Mouse (Mus musculus): Measurements from ENCODE around the gene Dok5. TPM values are rescaled to one million over a fixed set of nuclear protein-coding genes. Genes with fewer than 3 reads are reported as not detected.

The Dok5 gene
- total RNA-seq, 1 experiment from 2014 or later = not detected

- no peak for ATAC-seq (replicated peaks in 1 of 2; ENCODE audit: insufficient read depth in 1 of 2, low FRiP score in 2 of 2, low TSS enrichment in 1 of 2, low read depth in 1 of 2, poor library complexity in 2 of 2, severe bottlenecking in 2 of 2)
Measured at GRCm38 (mm10) chr2:170871469-170871868, 139.9 kb downstream of the Dok5 start.

- ATAC-seq (replicated peaks in 1 of 2; ENCODE audit: insufficient read depth in 1 of 2, low FRiP score in 2 of 2, low TSS enrichment in 1 of 2, low read depth in 1 of 2, poor library complexity in 2 of 2, severe bottlenecking in 2 of 2) = peak; percentile 30 to 50; a peak in 1 of 4 replicates
Measured at GRCm38 (mm10) chr2:170873382-170873781, 141.8 kb downstream of the Dok5 start.

GRCm38 (mm10) chr2:170877515-170877914 is 145.9 kb downstream of the Dok5 start:
- ATAC-seq (replicated peaks in 1 of 2; ENCODE audit: insufficient read depth in 1 of 2, low FRiP score in 2 of 2, low TSS enrichment in 1 of 2, low read depth in 1 of 2, poor library complexity in 2 of 2, severe bottlenecking in 2 of 2) = peak; percentile 79 to 81

DNA sequence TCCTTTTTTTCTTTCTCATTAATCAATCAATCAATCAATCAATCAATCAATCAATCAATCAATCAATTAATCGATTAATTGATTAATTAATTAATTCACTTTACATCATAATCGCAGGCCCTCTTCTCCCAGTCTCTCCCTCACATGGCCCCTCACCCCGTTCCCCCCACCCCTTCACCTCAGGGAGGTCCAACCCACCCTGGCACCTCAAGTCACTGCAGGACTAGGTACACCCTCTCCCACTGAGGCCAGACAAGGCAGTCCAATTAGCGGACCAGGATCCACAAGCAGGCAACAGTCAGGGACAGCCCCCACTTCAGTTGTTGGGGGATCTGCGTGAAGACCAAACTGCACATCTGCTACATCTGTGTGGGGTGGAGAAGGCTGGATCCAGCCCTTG is 146.3 kb downstream of the Dok5 start:
- no peak for ATAC-seq (replicated peaks in 1 of 2; ENCODE audit: insufficient read depth in 1 of 2, low FRiP score in 2 of 2, low TSS enrichment in 1 of 2, low read depth in 1 of 2, poor library complexity in 2 of 2, severe bottlenecking in 2 of 2)

DNA sequence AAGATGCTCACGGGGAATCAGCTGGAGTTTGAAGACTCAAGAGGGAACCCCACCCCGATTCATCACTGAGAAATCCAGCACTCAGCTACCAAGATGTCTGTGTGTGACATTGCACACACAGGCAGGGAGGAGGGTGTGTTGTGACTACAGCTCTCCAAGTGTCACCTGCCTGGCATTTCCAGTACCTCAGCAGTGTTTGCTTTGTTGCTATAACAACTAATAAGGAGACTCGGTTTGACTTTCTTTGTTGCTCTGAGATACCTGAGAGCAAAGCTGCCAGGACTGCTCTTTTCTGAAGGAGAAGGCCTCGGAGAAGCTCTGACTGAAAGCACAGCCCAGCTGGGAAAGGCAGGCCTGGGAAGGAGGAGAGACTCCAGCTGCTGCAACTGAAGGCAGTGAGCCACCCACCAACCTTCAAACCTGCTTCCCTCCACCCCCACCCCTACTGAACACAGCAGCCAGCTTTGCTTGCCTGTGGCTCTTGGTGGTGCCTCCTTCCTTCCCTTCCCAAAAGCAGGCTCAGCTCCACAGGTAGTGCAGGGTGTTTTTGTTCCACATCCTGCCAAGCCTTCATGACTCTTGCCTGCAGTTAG is 152.7 kb downstream of the Dok5 start:
- ATAC-seq (replicated peaks in 1 of 2; ENCODE audit: insufficient read depth in 1 of 2, low FRiP score in 2 of 2, low TSS enrichment in 1 of 2, low read depth in 1 of 2, poor library complexity in 2 of 2, severe bottlenecking in 2 of 2) = no peak

DNA sequence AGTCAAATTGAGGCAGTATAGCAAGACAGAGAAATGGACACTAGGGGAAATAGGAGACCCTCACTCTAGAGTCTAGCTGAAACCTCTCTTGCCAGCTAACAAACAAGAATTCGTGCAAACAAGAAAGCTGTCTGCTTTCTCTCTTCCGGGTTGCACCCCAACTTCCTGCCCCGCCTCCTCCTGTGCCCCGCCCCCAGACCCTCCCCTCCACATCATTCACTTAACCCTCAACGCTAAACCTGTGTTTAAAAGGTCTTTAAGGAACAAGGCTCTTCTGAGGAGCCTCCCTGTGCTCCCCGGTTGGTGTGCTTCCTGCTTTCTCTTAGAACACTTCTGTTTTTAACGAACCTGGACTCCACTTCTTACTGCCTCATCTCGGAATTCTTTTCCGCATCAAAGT is 156.4 kb downstream of the Dok5 start:
- ATAC-seq (replicated peaks in 1 of 2; ENCODE audit: insufficient read depth in 1 of 2, low FRiP score in 2 of 2, low TSS enrichment in 1 of 2, low read depth in 1 of 2, poor library complexity in 2 of 2, severe bottlenecking in 2 of 2) = peak; percentile 43 to 56; a peak in 3 of 4 replicates

- ATAC-seq (replicated peaks in 1 of 2; ENCODE audit: insufficient read depth in 1 of 2, low FRiP score in 2 of 2, low TSS enrichment in 1 of 2, low read depth in 1 of 2, poor library complexity in 2 of 2, severe bottlenecking in 2 of 2) = no peak
Measured at GRCm38 (mm10) chr2:170895096-170895495, 163.5 kb downstream of the Dok5 start.

- no peak for ATAC-seq (replicated peaks in 1 of 2; ENCODE audit: insufficient read depth in 1 of 2, low FRiP score in 2 of 2, low TSS enrichment in 1 of 2, low read depth in 1 of 2, poor library complexity in 2 of 2, severe bottlenecking in 2 of 2)
Measured at GRCm38 (mm10) chr2:170902204-170903028, 170.8 kb downstream of the Dok5 start.

- no peak for ATAC-seq (replicated peaks in 1 of 2; ENCODE audit: insufficient read depth in 1 of 2, low FRiP score in 2 of 2, low TSS enrichment in 1 of 2, low read depth in 1 of 2, poor library complexity in 2 of 2, severe bottlenecking in 2 of 2)
Measured at GRCm38 (mm10) chr2:170903029-170903306, 171.4 kb downstream of the Dok5 start.

GRCm38 (mm10) chr2:170903367-170903766 is 171.8 kb downstream of the Dok5 start:
- no peak for ATAC-seq (replicated peaks in 1 of 2; ENCODE audit: insufficient read depth in 1 of 2, low FRiP score in 2 of 2, low TSS enrichment in 1 of 2, low read depth in 1 of 2, poor library complexity in 2 of 2, severe bottlenecking in 2 of 2)

- 0 out of 4 replicates have a peak, but pooled peaks of 1 of the 2 experiments have one; percentile 14 for ATAC-seq (replicated peaks in 1 of 2; ENCODE audit: insufficient read depth in 1 of 2, low FRiP score in 2 of 2, low TSS enrichment in 1 of 2, low read depth in 1 of 2, poor library complexity in 2 of 2, severe bottlenecking in 2 of 2)
Measured at GRCm38 (mm10) chr2:170912589-170913223, 181.1 kb downstream of the Dok5 start.

- no peak for ATAC-seq (replicated peaks in 1 of 2; ENCODE audit: insufficient read depth in 1 of 2, low FRiP score in 2 of 2, low TSS enrichment in 1 of 2, low read depth in 1 of 2, poor library complexity in 2 of 2, severe bottlenecking in 2 of 2)
Measured at GRCm38 (mm10) chr2:170913863-170914262, 182.3 kb downstream of the Dok5 start.

DNA sequence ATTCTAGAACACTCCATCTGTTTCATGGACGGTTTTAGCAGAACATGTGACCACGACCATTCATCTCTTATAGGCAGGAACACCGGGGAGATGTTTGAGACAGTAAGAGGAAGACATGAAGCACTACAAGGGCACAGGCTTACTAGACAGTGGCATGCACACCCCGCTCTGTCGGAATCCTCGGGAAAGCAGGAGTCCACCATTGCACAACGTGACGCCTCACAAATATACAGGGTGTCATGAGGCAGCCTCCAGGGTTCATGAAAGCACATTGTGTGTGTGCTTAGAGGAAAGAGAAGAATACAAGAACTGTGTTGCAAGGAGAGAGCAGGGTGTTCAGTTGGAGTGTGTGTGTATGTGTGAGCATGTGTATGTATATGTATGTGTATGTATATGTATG is 184.0 kb downstream of the Dok5 start:
- no peak for ATAC-seq (replicated peaks in 1 of 2; ENCODE audit: insufficient read depth in 1 of 2, low FRiP score in 2 of 2, low TSS enrichment in 1 of 2, low read depth in 1 of 2, poor library complexity in 2 of 2, severe bottlenecking in 2 of 2)

DNA sequence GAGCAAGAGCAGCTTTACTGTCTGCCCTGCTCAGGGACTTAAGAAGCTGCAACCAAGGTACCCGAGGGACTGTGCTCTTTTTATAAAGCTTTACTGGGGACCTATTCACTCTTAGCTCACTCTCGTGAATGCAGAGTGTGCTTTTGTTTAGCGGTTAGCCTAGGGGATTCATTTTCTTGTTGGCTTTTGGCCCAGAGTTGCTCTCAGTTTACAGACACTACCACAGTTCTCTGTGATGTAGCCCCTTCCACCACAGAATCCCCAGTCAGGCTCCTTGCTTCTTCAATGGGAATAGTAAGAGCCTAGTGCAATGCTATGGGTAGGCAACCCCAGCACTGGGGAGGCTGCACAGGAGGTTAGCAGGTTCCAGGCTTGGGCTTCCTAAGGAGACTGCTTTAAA is 190.7 kb downstream of the Dok5 start:
- ATAC-seq (replicated peaks in 1 of 2; ENCODE audit: insufficient read depth in 1 of 2, low FRiP score in 2 of 2, low TSS enrichment in 1 of 2, low read depth in 1 of 2, poor library complexity in 2 of 2, severe bottlenecking in 2 of 2) = no peak

DNA sequence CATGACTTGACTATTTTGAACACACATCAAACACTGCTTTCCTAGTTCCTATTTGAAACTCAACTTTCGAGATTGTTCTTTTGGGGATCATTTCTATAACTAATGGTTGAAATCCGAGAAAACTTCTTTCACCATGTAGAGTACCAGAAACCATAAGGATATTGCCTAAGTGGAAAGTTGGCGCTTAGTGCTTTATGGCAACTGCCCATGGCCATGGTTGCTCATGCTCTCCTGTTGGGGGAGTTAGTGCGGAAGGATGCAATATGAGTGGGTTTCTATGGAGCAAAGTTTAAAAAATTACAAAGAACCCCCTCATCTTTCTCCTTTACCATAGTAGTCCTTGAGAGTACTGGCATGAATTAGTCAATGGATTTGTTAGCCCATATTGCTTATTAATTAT is 192.5 kb downstream of the Dok5 start:
- no peak for ATAC-seq (replicated peaks in 1 of 2; ENCODE audit: insufficient read depth in 1 of 2, low FRiP score in 2 of 2, low TSS enrichment in 1 of 2, low read depth in 1 of 2, poor library complexity in 2 of 2, severe bottlenecking in 2 of 2)

GRCm38 (mm10) chr2:170926237-170926636 is 194.6 kb downstream of the Dok5 start:
- ATAC-seq (replicated peaks in 1 of 2; ENCODE audit: insufficient read depth in 1 of 2, low FRiP score in 2 of 2, low TSS enrichment in 1 of 2, low read depth in 1 of 2, poor library complexity in 2 of 2, severe bottlenecking in 2 of 2) = no peak
